Mouse (Mus musculus): ENCODE measurements around the gene Kcnip1. TPM values are rescaled to one million over a fixed set of nuclear protein-coding genes. Genes with fewer than 3 reads are reported as not detected.

The Kcnip1 gene
- total RNA-seq, 2 experiments from 2014 or later, result 28.4 to 31.4 TPM

GRCm38 (mm10) chr11:33800436-33801088 is 192.4 kb downstream of the Kcnip1 start:
- intact Hi-C loops (cut with DNase I), result no loop called here

DNA sequence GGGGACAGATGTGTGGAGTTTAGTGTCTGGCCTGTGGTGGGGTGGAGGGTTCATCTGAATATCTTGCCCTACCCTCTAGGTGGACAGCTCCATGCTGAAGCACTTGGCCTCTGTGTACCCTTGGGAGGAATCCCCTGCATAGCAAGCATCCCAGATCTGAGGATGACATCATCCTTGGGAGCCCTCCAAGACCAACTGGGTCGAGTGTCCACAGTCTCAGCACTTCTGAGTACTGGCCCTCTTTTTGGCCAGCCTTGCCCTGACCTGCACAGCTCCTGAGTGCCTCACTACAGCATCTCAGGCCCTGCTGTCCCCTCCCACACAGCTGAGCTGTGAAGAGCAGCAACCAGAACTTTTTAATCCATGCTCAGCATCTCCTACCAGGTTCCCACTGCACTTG is 193.0 kb downstream of the Kcnip1 start:
- intact Hi-C loops (cut with DNase I), result no loop called here
- DNase-seq (ENCODE audit: low spot score in 2 of 2), result no peak

More at GRCm38 (mm10) chr11:33800436-33801088, 192.4 kb downstream of the Kcnip1 start:
- no peak for DNase-seq (ENCODE audit: low spot score in 2 of 2)

GRCm38 (mm10) chr11:33798094-33798648 is 194.8 kb downstream of the Kcnip1 start:
- intact Hi-C loops (cut with DNase I), result no loop called here
- DNase-seq (ENCODE audit: low spot score in 2 of 2), result no peak

- intact Hi-C loops (cut with DNase I), result no loop called here
Measured at GRCm38 (mm10) chr11:33787362-33787761, 205.6 kb downstream of the Kcnip1 start.

DNA sequence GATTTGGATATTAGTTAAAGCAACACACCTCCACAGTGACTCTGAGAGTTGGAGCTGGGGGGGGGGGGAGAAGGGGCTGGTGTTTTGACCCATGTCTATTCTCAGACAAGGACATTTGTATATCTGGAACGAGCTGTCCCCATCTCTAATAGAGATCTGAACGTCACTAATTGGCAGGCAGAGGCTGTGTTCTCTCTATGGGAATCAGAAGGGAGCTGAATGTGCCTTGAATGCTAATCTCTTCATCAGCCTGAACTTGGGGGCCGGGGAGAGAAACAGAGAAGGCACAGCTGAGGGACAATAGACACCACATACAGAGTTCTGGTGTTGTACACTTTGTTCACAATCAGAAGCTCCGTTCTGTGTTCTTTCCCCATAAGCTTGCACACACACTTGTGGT is 206.4 kb downstream of the Kcnip1 start:
- peak in 1 of 2 experiments; percentile 10 for DNase-seq (ENCODE audit: low spot score in 2 of 2)
- intact Hi-C loops (cut with DNase I), result no loop called here

More at GRCm38 (mm10) chr11:33787362-33787761, 205.6 kb downstream of the Kcnip1 start:
- DNase-seq (ENCODE audit: low spot score in 2 of 2), result no peak

GRCm38 (mm10) chr11:33781561-33781971 is 211.4 kb downstream of the Kcnip1 start:
- intact Hi-C loops (cut with DNase I), result no loop called here
- no peak for DNase-seq (ENCODE audit: low spot score in 2 of 2)

DNA sequence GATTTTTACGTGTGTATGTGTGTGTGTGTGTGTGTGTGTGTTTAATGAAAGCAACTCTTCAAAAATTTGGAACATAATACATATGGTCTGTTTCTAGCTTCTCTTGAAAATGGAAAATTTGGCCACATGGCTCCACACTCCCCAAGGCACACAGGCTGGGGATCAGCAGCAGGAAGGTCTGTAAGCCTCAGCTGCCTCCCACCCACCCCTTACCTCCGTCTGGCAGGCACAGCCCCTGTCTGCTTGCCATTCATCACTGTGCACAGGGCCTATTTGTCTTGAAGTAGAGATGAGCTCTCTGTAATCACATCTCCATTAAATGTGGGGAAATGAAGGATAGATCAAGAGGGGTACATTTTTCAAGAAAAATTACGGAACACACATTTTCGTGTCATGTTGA is 212.7 kb downstream of the Kcnip1 start:
- intact Hi-C loops (cut with DNase I), result no loop called here
- no peak for DNase-seq (ENCODE audit: low spot score in 2 of 2)

DNA sequence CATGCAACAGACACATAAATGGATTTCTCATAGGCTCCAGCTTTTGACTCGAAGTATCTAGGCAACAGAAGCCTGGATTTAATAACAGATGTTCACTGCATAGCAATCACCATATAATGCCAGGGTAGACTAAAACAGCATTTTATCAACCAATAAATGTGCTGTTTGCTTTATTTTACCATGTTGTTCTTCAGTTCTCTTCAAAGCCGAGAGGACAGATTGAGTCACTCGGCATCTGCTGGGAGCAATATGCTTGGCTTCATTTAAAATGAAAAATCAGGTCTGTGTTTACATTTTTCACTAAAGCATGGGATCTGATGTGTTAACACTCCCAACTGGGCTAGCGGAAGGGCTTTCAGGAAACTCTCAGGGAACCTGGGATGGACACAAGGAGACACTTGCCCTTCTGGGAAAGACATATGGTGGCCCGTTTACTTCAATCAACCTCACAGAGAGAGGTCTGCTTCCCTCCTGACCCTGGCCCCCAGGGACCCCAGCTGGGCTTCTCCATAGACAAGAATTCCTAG is 220.3 kb downstream of the Kcnip1 start:
- intact Hi-C loops (cut with DNase I), result no loop called here
- no peak for DNase-seq (ENCODE audit: low spot score in 2 of 2)

- intact Hi-C loops (cut with DNase I), result no loop called here
- no peak for DNase-seq (ENCODE audit: low spot score in 2 of 2)
Measured at GRCm38 (mm10) chr11:33772043-33772442, 220.9 kb downstream of the Kcnip1 start.

DNA sequence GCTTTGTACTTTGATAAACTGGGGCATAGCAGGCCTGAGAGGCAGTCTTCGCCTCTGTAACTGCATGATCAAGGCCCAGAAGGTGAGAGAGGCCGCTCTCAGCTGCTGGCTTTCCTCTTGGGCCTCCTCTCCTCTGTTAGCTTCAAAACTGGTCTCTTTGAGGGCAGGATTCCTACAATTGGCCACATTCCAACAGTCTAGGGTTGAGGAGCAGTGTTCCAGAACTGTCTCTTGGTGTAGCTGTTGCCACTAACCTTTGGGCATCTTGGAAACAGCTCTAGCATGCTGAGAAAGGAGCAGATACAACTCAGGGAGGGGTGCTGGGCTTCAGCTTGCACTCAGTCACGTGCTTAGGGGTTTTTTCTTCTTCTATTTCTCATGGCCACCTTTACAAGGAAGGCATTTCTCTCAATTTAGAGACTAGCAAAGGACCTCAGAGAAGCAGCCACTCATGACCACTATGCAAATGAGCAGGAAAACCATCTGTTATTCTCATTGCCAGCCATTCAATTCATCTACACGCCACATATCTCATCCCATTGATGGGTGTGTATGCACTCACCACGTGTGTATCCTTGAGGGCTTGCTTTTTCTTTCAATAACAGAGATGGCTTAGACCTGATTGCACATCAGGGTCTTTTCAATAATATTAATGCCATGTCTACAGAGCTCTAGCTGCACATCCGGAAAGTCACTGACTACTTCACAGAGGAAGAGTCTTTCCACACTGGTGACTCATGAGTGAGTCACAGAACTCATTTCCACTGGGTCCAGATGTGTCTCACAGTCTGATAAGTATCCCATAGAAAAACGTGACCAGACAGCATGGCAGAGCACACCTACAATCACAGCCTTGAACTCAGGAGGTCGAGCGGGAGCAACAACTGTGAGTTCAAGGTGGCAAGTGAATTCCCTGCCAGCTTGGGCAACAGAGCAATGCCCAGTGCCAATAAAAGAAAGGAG is 225.7 kb downstream of the Kcnip1 start:
- intact Hi-C loops (cut with DNase I), result no loop called here
- no peak for DNase-seq (ENCODE audit: low spot score in 2 of 2)

- intact Hi-C loops (cut with DNase I), result no loop called here
- no peak for DNase-seq (ENCODE audit: low spot score in 2 of 2)
Measured at GRCm38 (mm10) chr11:33761201-33761755, 231.7 kb downstream of the Kcnip1 start.

GRCm38 (mm10) chr11:33756624-33757023 is 236.3 kb downstream of the Kcnip1 start:
- intact Hi-C loops (cut with DNase I), result no loop called here
- no peak for DNase-seq (ENCODE audit: low spot score in 2 of 2)

DNA sequence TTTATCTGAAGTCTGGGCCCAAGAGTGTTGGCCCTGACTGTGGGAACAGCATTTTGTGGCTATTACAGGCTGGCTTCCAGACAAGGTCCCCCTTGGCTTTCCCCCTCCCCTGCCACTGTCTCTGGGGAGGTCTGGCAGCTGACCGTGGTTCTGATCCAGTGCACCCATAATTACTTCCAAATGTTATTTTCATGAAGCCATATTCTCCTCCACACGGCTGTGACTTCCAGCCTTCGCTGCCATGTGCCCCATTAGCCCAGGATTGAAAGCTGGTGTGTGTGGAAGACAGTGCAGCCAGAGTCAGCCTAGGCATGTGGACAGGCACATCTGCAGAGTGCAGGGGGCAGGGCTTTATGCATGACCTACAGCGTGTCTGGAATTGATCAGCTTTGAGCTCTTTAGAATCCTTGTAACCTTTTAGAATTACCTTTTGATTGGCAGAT is 240.5 kb downstream of the Kcnip1 start:
- no peak for DNase-seq (ENCODE audit: low spot score in 2 of 2)
- intact Hi-C loops (cut with DNase I), result no loop called here

DNA sequence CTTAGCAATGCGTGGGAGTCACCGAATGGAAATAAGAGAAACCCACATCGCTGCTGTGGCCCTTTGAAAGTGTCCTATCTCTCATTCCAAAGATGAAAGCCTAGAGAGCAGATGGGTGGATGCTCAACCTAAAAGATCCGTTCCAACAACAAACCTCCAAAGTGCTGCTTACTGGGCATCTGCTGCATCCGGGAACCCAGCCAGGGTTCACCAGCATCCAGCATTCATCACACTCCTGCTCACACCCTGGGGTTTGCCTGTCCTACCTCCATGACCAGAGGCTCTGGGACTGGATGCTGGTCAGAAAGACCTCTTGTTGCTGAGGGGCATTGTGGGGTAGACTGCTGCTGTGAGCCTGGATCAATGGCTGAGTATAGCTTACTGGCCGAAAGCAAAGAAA is 241.4 kb downstream of the Kcnip1 start:
- intact Hi-C loops (cut with DNase I), result no loop called here

DNA sequence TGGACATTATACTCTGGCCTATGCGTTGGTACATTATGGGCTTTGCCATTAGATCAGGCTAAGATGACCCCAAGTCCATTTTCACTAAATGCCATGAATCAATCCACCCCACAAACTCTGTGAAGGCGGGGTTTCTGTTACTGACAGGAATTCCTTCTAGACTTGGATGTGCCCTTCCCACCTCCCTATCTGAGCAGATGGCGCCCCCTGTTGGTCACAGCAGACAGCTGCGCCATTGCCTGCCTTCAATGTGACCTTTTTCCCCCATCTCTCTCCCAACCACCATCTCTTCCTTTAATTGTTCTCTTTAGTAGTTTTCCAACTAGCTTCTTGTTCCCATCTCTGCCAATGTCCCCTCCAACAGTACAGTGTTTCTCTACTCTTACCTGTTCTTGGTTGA is 243.0 kb downstream of the Kcnip1 start:
- DNase-seq (ENCODE audit: low spot score in 2 of 2), result no peak
- intact Hi-C loops (cut with DNase I), result loop anchor here (5.0 kb wide), 1 partner anchor 42 kb away; no protein-coding TSS in a partner anchor

More for the DNA sequence above, 241.4 kb downstream of the Kcnip1 start:
- DNase-seq (ENCODE audit: low spot score in 2 of 2), result no peak

DNA sequence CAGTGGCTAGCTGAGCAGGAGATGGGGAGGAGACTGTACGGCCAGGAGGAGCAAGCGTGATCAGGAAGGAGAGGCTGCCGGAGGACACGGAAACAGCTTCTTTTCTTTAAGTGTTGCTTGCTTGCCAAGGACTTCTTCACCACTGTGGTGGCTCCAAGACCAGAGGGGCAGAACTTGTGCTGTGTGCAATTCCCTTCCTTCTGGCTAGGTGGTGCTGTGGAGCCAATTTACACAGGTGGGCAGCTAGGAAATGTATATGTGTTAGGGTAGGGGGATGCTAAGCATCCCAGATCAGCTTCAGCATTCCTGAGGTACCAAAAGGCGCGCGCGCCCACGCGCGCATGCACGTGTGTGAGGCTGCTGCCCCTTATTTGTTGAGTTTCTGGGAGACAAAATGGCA is 243.5 kb downstream of the Kcnip1 start:
- DNase-seq (ENCODE audit: low spot score in 2 of 2), result no peak
- intact Hi-C loops (cut with DNase I), result loop anchor here (5.0 kb wide), 1 partner anchor 43 kb away; no protein-coding TSS in a partner anchor

GRCm38 (mm10) chr11:33748754-33749153 is 244.2 kb downstream of the Kcnip1 start:
- DNase-seq (ENCODE audit: low spot score in 2 of 2), result no peak
- intact Hi-C loops (cut with DNase I), result loop anchor here (5.0 kb wide), 1 partner anchor 44 kb away; no protein-coding TSS in a partner anchor

DNA sequence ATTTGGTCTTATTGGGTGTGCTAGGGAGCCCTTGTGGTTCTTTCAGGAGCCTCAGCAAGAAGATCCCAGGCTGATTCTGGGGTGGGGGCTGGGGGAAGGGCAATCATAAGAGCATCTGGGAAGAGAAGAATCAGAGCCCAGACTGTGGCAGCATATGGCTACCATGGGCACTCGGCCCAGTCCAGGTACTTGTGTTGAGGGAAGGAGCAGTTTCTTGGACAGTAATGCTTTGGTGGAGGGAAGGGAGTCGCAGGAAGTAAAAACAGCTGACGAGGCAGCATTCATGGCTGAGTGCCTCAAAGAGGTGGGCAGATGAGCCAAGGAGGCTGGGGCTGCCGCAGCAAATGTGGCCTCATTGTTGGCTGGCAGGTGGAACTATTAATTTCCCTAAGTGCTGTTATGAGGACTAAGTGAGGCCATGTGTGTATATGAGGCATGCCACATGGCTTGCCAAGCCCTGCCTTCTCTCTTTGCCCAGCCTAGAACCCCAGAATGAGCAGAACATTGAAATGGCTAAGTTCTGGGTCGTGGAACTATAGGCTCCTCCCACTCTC is 245.5 kb downstream of the Kcnip1 start:
- peak; percentile 36 to 41 for DNase-seq (ENCODE audit: low spot score in 2 of 2)
- intact Hi-C loops (cut with DNase I), result loop anchor here (5.0 kb wide), 1 partner anchor 45 kb away; no protein-coding TSS in a partner anchor

DNA sequence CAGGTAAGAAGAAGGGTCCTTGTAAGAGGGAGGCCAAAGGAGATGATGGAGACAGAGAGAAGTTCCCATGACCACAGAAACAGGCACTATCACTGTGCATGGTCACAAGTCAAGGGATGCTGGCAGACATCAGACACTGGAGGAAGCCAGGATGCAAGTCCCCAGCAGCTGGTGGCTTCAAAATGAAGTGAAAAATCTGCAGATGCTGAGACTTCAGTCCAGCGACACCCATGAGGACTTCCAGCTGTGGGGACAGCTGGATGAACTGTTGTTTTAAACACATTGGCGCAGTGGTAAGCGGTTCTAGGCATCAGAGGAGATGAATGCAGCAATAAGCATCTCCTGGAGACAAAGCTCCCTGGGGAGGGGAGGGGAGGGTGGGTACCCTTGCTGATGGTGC is 246.6 kb downstream of the Kcnip1 start:
- no peak for DNase-seq (ENCODE audit: low spot score in 2 of 2)
- intact Hi-C loops (cut with DNase I), result loop anchor here (5.0 kb wide), 1 partner anchor 46 kb away; no protein-coding TSS in a partner anchor

All from left cerebral cortex, postnatal 36 days (tissue).